Mouse (Mus musculus): ENCODE measurements around the gene P2rx3. TPM values are rescaled to one million over a fixed set of nuclear protein-coding genes. Genes with fewer than 3 reads are reported as not detected.

The P2rx3 gene
- polyA plus RNA-seq, 1 experiment from 2014 or later, result not detected

Other genes with a start within 250 kb of the P2rx3 start
- 59.4 and 82.6 TPM in 2 replicates for gene Ube2l6, start 238.6 kb downstream of the P2rx3 start, polyA plus RNA-seq (2014; fragmentation: Nextera tagmentation; extraction: Ambion mirVana)
- 0.11 and 0.19 TPM in 2 replicates for gene Smtnl1, start 214.8 kb downstream of the P2rx3 start, polyA plus RNA-seq (2014; fragmentation: Nextera tagmentation; extraction: Ambion mirVana)
- 90.3 and 94.1 TPM in 2 replicates for gene Timm10, start 210.5 kb downstream of the P2rx3 start, polyA plus RNA-seq (2014; fragmentation: Nextera tagmentation; extraction: Ambion mirVana)
- gene Slc43a1, start 198.6 kb downstream of the P2rx3 start, polyA plus RNA-seq (2014; fragmentation: Nextera tagmentation; extraction: Ambion mirVana), result 9.2 and 10.5 TPM in 2 replicates
- gene Rtn4rl2, start 150.8 kb downstream of the P2rx3 start, polyA plus RNA-seq (2014; fragmentation: Nextera tagmentation; extraction: Ambion mirVana), result 2.2 TPM in 2 replicates
- 33.7 and 34.2 TPM in 2 replicates for gene Slc43a3, start 100.9 kb downstream of the P2rx3 start, polyA plus RNA-seq (2014; fragmentation: Nextera tagmentation; extraction: Ambion mirVana)
- gene Prg2, start 57.0 kb downstream of the P2rx3 start, polyA plus RNA-seq (2014; fragmentation: Nextera tagmentation; extraction: Ambion mirVana), result 0.58 TPM in 1 of 2 replicates, not detected in the other
- gene Prg3, start 49.2 kb downstream of the P2rx3 start, polyA plus RNA-seq (2014; fragmentation: Nextera tagmentation; extraction: Ambion mirVana), result not detected in 2 replicates
- 124 and 130 TPM in 2 replicates for gene Ssrp1, start 228 bp downstream of the P2rx3 start, polyA plus RNA-seq (2014; fragmentation: Nextera tagmentation; extraction: Ambion mirVana)
- 7.3 and 7.7 TPM in 2 replicates for gene Tnks1bp1, start 10.6 kb upstream of the P2rx3 start, polyA plus RNA-seq (2014; fragmentation: Nextera tagmentation; extraction: Ambion mirVana)
- gene Aplnr, start 98.8 kb upstream of the P2rx3 start, polyA plus RNA-seq (2014; fragmentation: Nextera tagmentation; extraction: Ambion mirVana), result 26.2 and 26.8 TPM in 2 replicates
- gene Lrrc55, start 159.7 kb upstream of the P2rx3 start, polyA plus RNA-seq (2014; fragmentation: Nextera tagmentation; extraction: Ambion mirVana), result 0.20 and 0.53 TPM in 2 replicates